Mouse (Mus musculus) embryonic fibroblast, embryonic 13.5 days (primary cell): Measurements from ENCODE around the gene Edn2.

Experiments used
- CTCF ChIP-seq: IDR thresholded peaks from 2 replicates; pipeline ENCODE4 v1.5.1; 2011; ENCODE audit warnings: mild to moderate bottlenecking, control low read depth, low read length, moderate library complexity, borderline replicate concordance; ENCODE audit not compliant: insufficient read depth
- POLR2A ChIP-seq: IDR thresholded peaks from 2 replicates; pipeline ENCODE4 v1.6.1; 2011; ENCODE audit warnings: low read depth, mild to moderate bottlenecking, control low read depth, low read length, moderate library complexity

GRCm38 (mm10) chr4:120153736-120154135 is 7.3 kb upstream of the Edn2 start:
- TF ChIP-seq CTCF (no peak), POLR2A (no peak)
